Mouse (Mus musculus) forebrain, embryonic 12.5 days (tissue): ENCODE results near the gene Asxl2. TPM values are rescaled to one million over a fixed set of nuclear protein-coding genes. Genes with fewer than 3 reads are reported as not detected.
A peak's percentile ranks its signal among the peaks of the same experiment; 100 is the strongest.
"Not testable (repeated sequence)": the region's sequence is repeated elsewhere in the genome, so short reads cannot be mapped to it uniquely, and the experiment has no call there.

Experiments used
- ATAC-seq: fragments of 200-750 bp; cut with Nextera tagmentation; 2 replicates; pipeline ENCODE4 v1.8.0; 2017; ENCODE audit warnings: moderate TSS enrichment; ENCODE audit not compliant: low FRiP score
- H3K27ac ChIP-seq: fragments of 300-500 bp; sonication (generic); 2 replicates; pipeline ENCODE4 v1.5.1; 2016; ENCODE audit warnings: mild to moderate bottlenecking
- H3K27me3 ChIP-seq: fragments of 300-500 bp; sonication (generic); 2 replicates; pipeline ENCODE4 v1.6.1; 2016; ENCODE audit warnings: mild to moderate bottlenecking
- H3K36me3 ChIP-seq: fragments of 300-500 bp; sonication (generic); replicated peaks from 2 replicates; pipeline ENCODE4 v1.6.1; 2016; ENCODE audit warnings: mild to moderate bottlenecking
- H3K4me1 ChIP-seq: fragments of 300-500 bp; sonication (generic); 2 replicates; pipeline ENCODE4 v1.6.1; 2016
- H3K4me2 ChIP-seq: fragments of 300-500 bp; sonication (generic); 2 replicates; pipeline ENCODE4 v1.6.1; 2016; ENCODE audit warnings: mild to moderate bottlenecking, moderate library complexity
- H3K4me3 ChIP-seq: fragments of 300-500 bp; sonication (generic); replicated peaks from 2 replicates; pipeline ENCODE4 v1.5.1; 2016; ENCODE audit warnings: mild to moderate bottlenecking
- H3K9ac ChIP-seq: fragments of 300-500 bp; sonication (generic); 2 replicates; pipeline ENCODE4 v1.6.1; 2016; ENCODE audit warnings: mild to moderate bottlenecking
- H3K9me3 ChIP-seq: fragments of 300-500 bp; sonication (generic); 2 replicates; pipeline ENCODE4 v1.6.1; 2016
- WGBS: fragments of 180-500 bp; shearing (Covaris S2); methylation state at CpG from one replicate; pipeline ENCODE4 v1.1.7; 2016; 5-methylcytosine and 5-hydroxymethylcytosine counted together
- polyA plus RNA-seq: library from polyadenylated mRNA; unstranded; fragments of >200 nt; fragmentation: Nextera tagmentation; extraction: Ambion mirVana; gene quantifications from 2 replicates; pipeline ENCODE4 v1.2.1, GENCODE M21; 2016

The Asxl2 gene
- polyA plus RNA-seq, 1 experiment from 2014 or later = 19.6 TPM

DNA sequence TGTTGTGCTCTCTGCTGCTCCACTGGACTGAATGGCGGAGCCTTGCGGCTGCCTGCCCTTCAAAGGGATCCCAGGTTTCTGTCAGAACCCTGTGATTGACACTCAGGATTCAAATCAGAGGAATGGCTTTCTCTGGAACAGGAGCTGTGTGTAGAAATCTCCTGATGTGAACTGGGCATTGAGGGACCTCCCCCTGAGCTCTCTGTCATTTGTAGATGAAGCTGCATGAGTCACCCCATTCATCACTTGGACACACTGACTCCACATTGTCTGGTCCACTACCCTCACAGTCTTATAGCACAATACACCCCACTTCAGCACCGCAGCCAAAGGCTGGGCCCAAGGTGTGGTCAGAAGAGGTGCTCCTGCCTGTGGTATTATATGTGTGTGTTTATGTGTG is 21.0 kb upstream of the Asxl2 start:
- H3K9ac ChIP-seq, H3K4me3 ChIP-seq, H3K9me3 ChIP-seq, H3K27ac ChIP-seq, H3K4me2 ChIP-seq, H3K4me1 ChIP-seq, H3K27me3 ChIP-seq: not testable (repeated sequence)
- ATAC-seq = 0 out of 2 replicates have a peak, but pooled peaks have one; percentile 28
- WGBS = 78% methylated on average over 3 of the region's 3 CpGs
- peaks cover 48% of the 10 kb centered on the region for H3K36me3 ChIP-seq

DNA sequence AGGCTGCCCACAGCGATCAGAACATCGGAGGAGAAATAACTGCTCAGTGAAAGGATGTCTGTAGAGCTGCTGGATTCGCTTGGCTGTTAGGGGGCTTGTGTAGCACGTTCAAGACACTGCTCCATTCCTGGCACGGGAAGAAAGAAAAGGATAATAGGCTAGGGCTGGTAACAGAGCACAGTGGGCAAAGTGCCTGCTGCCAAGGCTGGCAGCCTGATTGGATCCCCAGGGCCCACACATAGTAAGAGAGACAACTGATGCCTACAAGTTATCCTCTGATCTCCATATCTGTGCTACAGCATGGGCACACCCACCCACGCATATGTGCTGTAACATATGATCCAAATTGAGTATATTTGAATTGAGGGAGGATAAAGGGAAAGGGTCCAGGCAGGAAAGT is 20.1 kb upstream of the Asxl2 start:
- H3K4me2 ChIP-seq = no peak overlapping the region
- H3K27me3 ChIP-seq = no peaks in the 10 kb centered on the region
- 87% methylated on average over 6 of the region's 6 CpGs for WGBS
- no peaks in the 10 kb centered on the region for H3K9me3 ChIP-seq
- H3K9ac ChIP-seq = no peak overlapping the region
- H3K4me3 ChIP-seq = no peak overlapping the region
- H3K36me3 ChIP-seq = peaks cover 44% of the 10 kb centered on the region
- no peak for ATAC-seq
- no peak overlapping the region for H3K27ac ChIP-seq
- H3K4me1 ChIP-seq = no peaks in the 10 kb centered on the region

DNA sequence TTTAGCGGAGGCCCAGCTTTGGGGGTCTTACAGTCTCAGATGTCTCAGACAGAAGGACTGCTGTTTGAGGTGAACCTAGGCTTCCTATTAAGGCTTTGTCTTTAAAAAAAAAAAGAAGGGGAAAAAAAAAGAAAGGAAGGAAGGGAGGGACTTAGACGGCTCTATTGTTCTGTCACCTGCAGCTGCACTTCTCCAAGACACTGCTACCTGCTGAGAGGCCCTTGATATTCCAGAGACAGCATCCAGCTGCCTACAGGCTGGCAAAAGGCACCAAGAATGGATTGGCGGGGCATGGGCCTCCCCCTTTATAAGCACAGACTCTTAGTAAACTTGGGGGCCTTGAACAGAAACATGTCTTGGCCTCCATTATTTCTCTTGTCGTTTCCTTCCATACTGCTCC is 11.7 kb upstream of the Asxl2 start:
- H3K4me2 ChIP-seq = no peak overlapping the region
- H3K9me3 ChIP-seq = no peaks in the 10 kb centered on the region
- H3K36me3 ChIP-seq = peaks cover 21% of the 10 kb centered on the region
- H3K27ac ChIP-seq = no peak overlapping the region
- H3K9ac ChIP-seq = no peak overlapping the region
- no peaks in the 10 kb centered on the region for H3K4me1 ChIP-seq
- WGBS = 89% methylated on average over 4 of the region's 4 CpGs
- H3K27me3 ChIP-seq = no peaks in the 10 kb centered on the region
- no peak for ATAC-seq
- H3K4me3 ChIP-seq = no peak overlapping the region

GRCm38 (mm10) chr12:3418761-3419160 is 7.9 kb upstream of the Asxl2 start:
- no peak overlapping the region for H3K9ac ChIP-seq
- H3K27ac ChIP-seq = no peak overlapping the region
- no peak overlapping the region for H3K4me3 ChIP-seq
- H3K27me3 ChIP-seq = no peaks in the 10 kb centered on the region
- ATAC-seq = no peak
- H3K4me1 ChIP-seq = no peaks in the 10 kb centered on the region
- no peak overlapping the region for H3K4me2 ChIP-seq
- no peaks in the 10 kb centered on the region for H3K9me3 ChIP-seq
- 89% methylated on average over 3 of the region's 3 CpGs for WGBS
- H3K36me3 ChIP-seq = peaks cover 38% of the 10 kb centered on the region

DNA sequence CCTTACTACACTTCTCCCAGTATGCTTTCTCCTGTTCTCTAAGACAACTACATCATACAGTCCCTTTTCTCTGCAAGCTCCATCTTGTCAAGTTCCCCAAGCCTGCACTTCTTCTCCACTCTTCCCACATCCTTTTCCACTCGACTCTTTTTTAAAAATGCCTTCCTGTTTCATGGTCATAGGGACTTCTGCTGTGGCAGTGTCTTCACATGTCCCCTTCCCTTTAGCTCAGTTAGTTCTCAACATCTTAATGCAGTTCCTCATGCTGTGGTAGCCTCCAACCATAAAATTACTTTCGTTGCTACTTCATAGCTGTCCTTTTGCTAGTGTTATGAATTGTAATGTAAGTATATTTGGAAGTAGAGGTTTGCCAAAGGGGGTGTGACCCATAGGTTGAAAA is 6.1 kb upstream of the Asxl2 start:
- WGBS = 93% methylated on average over 2 of the region's 2 CpGs
- no peak overlapping the region for H3K4me2 ChIP-seq

DNA sequence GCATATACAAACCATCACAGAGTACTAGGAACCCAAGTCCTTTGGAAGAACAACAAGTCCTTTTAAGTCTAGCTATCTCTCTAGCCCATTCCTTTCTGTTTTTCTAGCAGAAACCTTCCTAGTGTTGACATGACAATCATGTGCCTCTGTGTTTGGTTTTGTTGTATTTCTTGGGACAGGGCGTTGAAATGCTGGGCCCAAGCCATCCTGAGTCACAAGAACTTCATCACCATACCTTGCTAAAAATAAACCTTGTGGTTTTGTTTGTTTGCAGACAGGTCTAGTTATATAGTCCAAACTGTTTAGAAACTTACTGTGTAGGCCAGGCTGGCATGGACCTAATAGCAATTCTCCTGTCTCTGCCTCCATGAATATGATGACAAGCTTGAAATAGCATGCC is 3.9 kb upstream of the Asxl2 start:
- H3K27ac ChIP-seq = no peak overlapping the region
- no peaks in the 10 kb centered on the region for H3K9me3 ChIP-seq

More for the DNA sequence above, 6.1 kb upstream of the Asxl2 start:
- H3K9me3 ChIP-seq = no peaks in the 10 kb centered on the region
- no peak overlapping the region for H3K27ac ChIP-seq
- no peaks in the 10 kb centered on the region for H3K27me3 ChIP-seq
- no peak overlapping the region for H3K4me3 ChIP-seq
- H3K36me3 ChIP-seq = peaks cover 33% of the 10 kb centered on the region
- H3K9ac ChIP-seq = no peak overlapping the region
- H3K4me1 ChIP-seq = peaks cover 7% of the 10 kb centered on the region; the same call in 1 of the 2 replicates
- no peak for ATAC-seq

GRCm38 (mm10) chr12:3424179-3424578 is 2.5 kb upstream of the Asxl2 start:
- Histone ChIP-seq H3K4me1 (peaks cover 14% of the 10 kb centered on the region), H3K27ac (no peak overlapping the region), H3K4me3 (no peak overlapping the region), H3K36me3 (peaks cover 22% of the 10 kb centered on the region), H3K9me3 (no peaks in the 10 kb centered on the region), H3K9ac (no peak overlapping the region), H3K4me2 (no peak overlapping the region), H3K27me3 (no peaks in the 10 kb centered on the region)
- no peak for ATAC-seq
- 97% methylated on average over 2 of the region's 2 CpGs for WGBS

More for the DNA sequence above, 3.9 kb upstream of the Asxl2 start:
- WGBS = 97% methylated on average over 1 of the region's 1 CpGs
- Histone ChIP-seq H3K4me3 (no peak overlapping the region), H3K27me3 (no peaks in the 10 kb centered on the region), H3K9ac (no peak overlapping the region), H3K36me3 (peaks cover 22% of the 10 kb centered on the region), H3K4me1 (peaks cover 9% of the 10 kb centered on the region; the same call in 1 of the 2 replicates), H3K4me2 (no peak overlapping the region)
- ATAC-seq = no peak

DNA sequence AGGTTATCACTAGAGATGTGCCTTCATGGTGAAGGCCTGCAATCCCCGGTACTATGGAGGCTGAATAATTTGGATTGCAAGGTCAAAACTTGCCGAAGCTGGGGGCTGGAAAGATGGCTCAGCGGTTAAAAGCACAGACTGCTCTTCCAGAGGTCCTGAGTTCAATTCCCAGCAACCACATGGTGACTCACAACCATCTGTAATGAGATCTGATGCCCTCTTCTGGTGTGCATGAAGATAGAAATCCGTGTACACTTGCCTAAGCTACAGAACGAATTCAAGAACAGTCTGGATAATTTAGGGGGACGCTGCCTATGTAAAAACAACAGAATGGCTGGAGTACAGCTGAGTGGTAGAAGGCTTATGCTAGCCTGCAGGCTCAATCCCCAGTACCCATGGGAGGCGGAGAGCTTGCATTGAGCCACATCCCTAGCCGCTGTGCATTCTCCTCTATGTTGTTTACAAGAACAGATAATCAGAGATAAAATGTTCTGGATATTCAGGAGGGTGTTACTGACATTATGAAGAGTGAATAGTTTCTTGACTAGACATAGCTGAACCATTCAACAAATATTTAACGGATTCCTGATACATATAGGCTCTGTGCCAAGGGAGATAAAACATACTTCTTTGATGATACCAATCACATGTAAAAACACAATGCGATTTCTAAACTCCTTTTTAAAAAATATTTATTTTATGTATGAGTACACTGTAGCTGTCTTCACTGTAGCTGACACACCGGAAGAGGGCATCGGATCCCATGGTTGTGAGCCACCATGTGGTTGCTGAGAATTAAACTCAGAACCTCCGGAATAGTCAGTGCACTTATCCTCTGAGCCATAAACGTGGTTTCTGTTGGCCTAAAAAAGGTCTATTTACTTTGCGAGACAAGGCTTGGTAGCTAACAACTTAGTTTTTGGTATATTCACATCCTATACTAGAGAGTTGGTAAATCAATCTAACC is 999 bp upstream of the Asxl2 start:
- WGBS = 48% methylated on average over 15 of the region's 15 CpGs
- Histone ChIP-seq H3K9me3 (no peaks in the 10 kb centered on the region), H3K27ac (peak overlapping the region; percentile 96), H3K4me3 (peak overlapping the region; percentile 93), H3K36me3 (peaks cover 19% of the 10 kb centered on the region), H3K4me2 (peak overlapping the region; percentile 65), H3K27me3 (no peaks in the 10 kb centered on the region), H3K9ac (peak overlapping the region; percentile 36), H3K4me1 (peaks cover 14% of the 10 kb centered on the region)
- peak; percentile 57 for ATAC-seq

- under 1% methylated on average over 62 of the region's 65 CpGs for WGBS
- Histone ChIP-seq H3K36me3 (peaks cover 6% of the 10 kb centered on the region; the same call in 1 of the 2 replicates), H3K4me1 (peaks cover 14% of the 10 kb centered on the region), H3K27me3 (no peaks in the 10 kb centered on the region), H3K4me2 (peak overlapping the region; percentile 65), H3K4me3 (peak overlapping the region; percentile 93), H3K27ac (peak overlapping the region; percentile 96), H3K9ac (peak overlapping the region; percentile 89), H3K9me3 (no peaks in the 10 kb centered on the region)
- peak; percentile 68 for ATAC-seq
These were observed 621 bp downstream of the Asxl2 start for GRCm38 (mm10) chr12:3427067-3427889.

DNA sequence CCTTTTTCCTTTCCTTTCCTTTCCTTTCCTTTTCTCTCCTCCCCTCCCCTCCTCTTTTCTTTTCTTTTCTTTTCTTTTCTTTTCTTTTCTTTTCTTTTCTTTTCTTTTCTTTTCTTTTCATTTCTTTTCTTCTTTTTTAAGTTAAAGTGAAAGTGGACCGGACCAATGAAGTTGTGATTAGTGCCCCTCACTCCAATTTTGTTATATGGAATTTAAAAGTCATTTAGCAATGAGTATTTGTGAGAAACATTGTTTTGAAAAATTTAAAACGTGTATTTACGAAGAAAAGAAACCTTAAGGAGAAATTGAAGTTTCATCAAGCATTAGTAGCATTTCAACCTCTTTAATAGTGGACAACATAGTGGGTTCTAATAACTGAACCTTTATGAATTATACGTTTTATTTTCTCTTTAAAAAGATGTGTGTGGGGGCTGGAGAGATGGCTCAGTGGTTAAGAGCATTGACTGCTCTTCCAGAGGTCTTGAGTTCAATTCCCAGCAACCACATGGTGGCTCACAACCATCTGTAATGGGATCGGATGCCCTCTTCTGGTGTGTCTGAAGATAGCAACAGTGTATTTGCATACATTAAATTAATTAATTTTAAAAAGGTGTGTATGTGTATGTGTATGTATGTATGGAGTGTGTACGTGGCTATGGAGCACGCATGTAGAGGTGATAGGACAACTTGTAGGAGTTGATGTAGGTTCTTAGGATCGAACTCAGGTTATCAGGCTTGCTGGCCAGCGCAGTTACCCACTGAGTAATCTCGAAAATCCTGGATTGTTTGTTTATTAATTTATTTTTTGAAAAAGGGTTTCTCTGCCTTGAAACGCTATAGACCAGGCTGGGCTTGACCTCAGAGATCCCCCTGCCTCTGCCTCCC is 1.5 kb downstream of the Asxl2 start:
- no peak overlapping the region for H3K9ac ChIP-seq
- H3K4me3 ChIP-seq = peak overlapping the region; percentile 93
- WGBS = 69% methylated on average over 11 of the region's 11 CpGs

DNA sequence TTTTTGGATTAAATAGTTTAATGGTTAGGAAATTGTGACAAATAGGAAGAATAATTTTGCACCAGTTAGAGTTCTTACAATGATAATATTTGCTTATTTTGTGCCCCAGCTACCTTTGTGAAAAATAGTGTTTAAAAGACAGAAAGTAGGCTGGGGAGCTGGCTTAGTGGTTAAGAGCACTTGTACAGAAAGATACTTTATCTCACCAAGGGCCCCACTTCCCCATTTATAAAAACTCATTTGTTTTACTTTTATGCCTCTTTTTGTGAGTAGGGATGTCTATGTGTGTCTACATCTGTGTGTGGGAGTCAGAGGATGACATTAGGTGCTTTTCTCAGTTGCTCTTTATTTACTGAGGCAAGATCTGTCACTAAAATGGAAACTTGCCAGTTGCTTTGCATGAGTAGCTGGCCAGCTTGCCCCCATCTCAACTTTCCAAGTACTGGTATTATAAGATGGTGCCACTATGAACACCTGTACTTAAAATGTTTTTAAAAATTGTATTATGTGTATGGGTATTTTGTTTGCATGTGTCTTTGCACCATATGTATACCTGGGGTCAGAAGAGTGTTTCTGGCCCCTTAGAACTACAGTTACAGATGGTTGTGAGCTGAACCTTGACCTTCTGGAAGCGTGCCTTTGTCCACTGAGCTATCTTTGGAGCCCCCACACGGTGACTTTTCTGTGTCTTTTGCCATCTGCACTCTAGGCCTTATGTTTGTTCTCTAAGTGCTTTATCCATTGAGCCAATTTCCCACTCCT is 3.2 kb downstream of the Asxl2 start:
- Histone ChIP-seq H3K9me3 (no peaks in the 10 kb centered on the region), H3K4me1 (peaks cover 13% of the 10 kb centered on the region), H3K27ac (no peak overlapping the region), H3K9ac (no peak overlapping the region), H3K4me3 (no peak overlapping the region), H3K4me2 (no peak overlapping the region), H3K36me3 (0 out of 2 replicates have a peak, but pooled peaks cover 4% of the 10 kb centered on the region), H3K27me3 (no peaks in the 10 kb centered on the region)
- ATAC-seq = no peak
- 88% methylated on average over 2 of the region's 2 CpGs for WGBS

More for the DNA sequence above, 1.5 kb downstream of the Asxl2 start:
- Histone ChIP-seq H3K27ac (no peak overlapping the region), H3K27me3 (no peaks in the 10 kb centered on the region), H3K36me3 (no peaks in the 10 kb centered on the region), H3K9me3 (no peaks in the 10 kb centered on the region), H3K4me2 (peak overlapping the region; percentile 65), H3K4me1 (peaks cover 14% of the 10 kb centered on the region)
- ATAC-seq = no peak
